ENCODE assay signal across 9 mouse cellular contexts in genomic region chr12:104069620-104070019, GRCm38 (mm10). TPM values are rescaled to one million over a fixed set of nuclear protein-coding genes. Genes with fewer than 3 reads are reported as not detected.
DNase-seq lines count a peak whose midpoint lies in the region; ATAC-seq and TF ChIP-seq lines count a peak whose summit lies in the region.
"Had no signal": no experiment of that assay in that cellular context is flagged by ENCODE, and none has a peak within 500 bp of the region (broad histone marks: within the 10 kb centered on the region; RNA-seq: fewer than 3 reads in every experiment).

No protein-coding gene starts in this region.

- dilution Hi-C loops in CH12.LX (cut with MboI; ENCODE audit: extremely low pct_ligation_motif_present, extremely low pct_unique_long_range_greater_than_20kb, low sequenced_read_pairs), result no loop called here

- peak; percentile 92 for TF ChIP-seq RAD21 in CH12.LX (IDR thresholded peaks at IDR 0.05; ENCODE audit: low read depth, low read length)

- peak; percentile 27 to 93; a peak in 3 of 4 replicates for TF ChIP-seq CTCF in CH12.LX (conservative IDR thresholded peaks at IDR 0.05 in 1 of 2, IDR thresholded peaks at IDR 0.05 in 1 of 2; ENCODE audit: low read depth in 2 of 2, low read length in 2 of 2)

- H3K4me3 ChIP-seq in CH12.LX (replicated peaks in 1 of 3; ENCODE audit: low read depth in 2 of 3, low read length in 2 of 3, poor library complexity in 1 of 3), result no peak overlapping the region
- no peak overlapping the region for H3K4me3 ChIP-seq in embryonic facial prominence, embryonic 14.5 days (ENCODE audit: low read depth, low read length)
- H3K4me3 ChIP-seq in hindbrain, embryonic 10.5 days, result no peak overlapping the region

- H3K27ac ChIP-seq in CH12.LX (ENCODE audit: insufficient read depth, low read depth), result no peak overlapping the region
- no peak overlapping the region for H3K27ac ChIP-seq in embryonic facial prominence, embryonic 14.5 days (replicated peaks; ENCODE audit: low read depth, low read length)
- no peak overlapping the region for H3K27ac ChIP-seq in hindbrain, embryonic 10.5 days

- peak; percentile 39; the same call in 1 of the 2 replicates for ATAC-seq in embryonic facial prominence, embryonic 14.5 days (ENCODE audit: low read depth)

- DNase-seq in CH12.LX (ENCODE audit: extremely low read depth), result peak; percentile 84
- DNase-seq in adrenal gland, postnatal 25 days, result peak; percentile 82
- DNase-seq in embryonic facial prominence, embryonic 14.5 days (ENCODE audit: low spot score), result peak; percentile 80
- peak; percentile 71 for DNase-seq in hindbrain, embryonic 10.5 days (ENCODE audit: low spot score)
- DNase-seq in layer of hippocampus, adult 9-11 months, result peak; percentile 80
- DNase-seq in lung, postnatal 14 days, result peak; percentile 89
- peak; percentile 82 for DNase-seq in retina, postnatal 1 day
- peak; percentile 61 to 70 for DNase-seq in urinary bladder, postnatal 36 days (ENCODE audit: low spot score in 2 of 2)

- no peaks in the 10 kb centered on the region for H3K36me3 ChIP-seq in CH12.LX (replicated peaks in 1 of 2; ENCODE audit: control insufficient read depth in 1 of 2, insufficient read depth in 1 of 2, low read length in 1 of 2)
- H3K36me3 ChIP-seq in embryonic facial prominence, embryonic 14.5 days (ENCODE audit: control insufficient read depth, insufficient read depth, low read length), result no peaks in the 10 kb centered on the region
- H3K36me3 ChIP-seq in hindbrain, embryonic 10.5 days, result no peaks in the 10 kb centered on the region

- no peak overlapping the region for H3K9ac ChIP-seq in CH12.LX (ENCODE audit: insufficient read depth, low read depth)
- no peak overlapping the region for H3K9ac ChIP-seq in embryonic facial prominence, embryonic 14.5 days (ENCODE audit: low read depth, low read length)

- H3K9me3 ChIP-seq in CH12.LX (replicated peaks; ENCODE audit: low read length), result no peaks in the 10 kb centered on the region
- no peaks in the 10 kb centered on the region for H3K9me3 ChIP-seq in embryonic facial prominence, embryonic 14.5 days (ENCODE audit: control insufficient read depth, low read length)
- H3K9me3 ChIP-seq in hindbrain, embryonic 10.5 days, result no peaks in the 10 kb centered on the region

- H3K27me3 ChIP-seq in CH12.LX (replicated peaks), result peaks cover 40% of the 10 kb centered on the region
- no peaks in the 10 kb centered on the region for H3K27me3 ChIP-seq in embryonic facial prominence, embryonic 14.5 days (replicated peaks; ENCODE audit: control insufficient read depth, insufficient read depth, low read length)
- no peaks in the 10 kb centered on the region for H3K27me3 ChIP-seq in hindbrain, embryonic 10.5 days (ENCODE audit: insufficient read depth, poor library complexity, severe bottlenecking)

- no peak for TF ChIP-seq EP300 in CH12.LX (IDR thresholded peaks at IDR 0.05; ENCODE audit: low read length)

- no peak overlapping the region for H3K4me2 ChIP-seq in CH12.LX (ENCODE audit: insufficient read depth, low read depth, poor library complexity, severe bottlenecking)
- H3K4me2 ChIP-seq in embryonic facial prominence, embryonic 14.5 days (ENCODE audit: low read depth, low read length), result no peak overlapping the region

- in situ Hi-C loops in CH12.LX (cut with MboI; ENCODE audit: low pct_ligation_motif_present, low pct_unique_long_range_greater_than_20kb, low sequenced_read_pairs), result no loop called here

- no peaks in the 10 kb centered on the region for H3K79me2 ChIP-seq in CH12.LX (replicated peaks; ENCODE audit: control insufficient read depth, extremely low read depth, insufficient read depth, poor library complexity, severe bottlenecking)

- TF ChIP-seq POLR2A in CH12.LX (IDR thresholded peaks at IDR 0.05; ENCODE audit: low read depth, low read length), result no peak

- 0% methylated on average over 2 of the region's 2 CpGs for WGBS in embryonic facial prominence, embryonic 14.5 days
- WGBS in hindbrain, embryonic 10.5 days, result 14% methylated on average over 2 of the region's 2 CpGs

- peaks cover 5 to 33% of the 10 kb centered on the region in 2 experiments for H3K4me1 ChIP-seq in CH12.LX (ENCODE audit: control insufficient read depth in 1 of 2, insufficient read depth in 2 of 2)
- H3K4me1 ChIP-seq in embryonic facial prominence, embryonic 14.5 days (ENCODE audit: control insufficient read depth, insufficient read depth, low read length), result no peaks in the 10 kb centered on the region
- H3K4me1 ChIP-seq in hindbrain, embryonic 10.5 days (replicated peaks), result no peaks in the 10 kb centered on the region

TF ChIP-seq in CH12.LX, 34 proteins besides CTCF, POLR2A, EP300 and RAD21:
- TF ChIP-seq ELF1 (IDR thresholded peaks at IDR 0.05; ENCODE audit: low read depth, low read length) (peak; percentile 55), E2F4 (IDR thresholded peaks at IDR 0.05; ENCODE audit: insufficient replicate concordance, low read depth, low read length) (no peak), ZC3H11A (IDR thresholded peaks at IDR 0.05; ENCODE audit: low read depth, low read length) (peak; percentile 68), GABPA (IDR thresholded peaks at IDR 0.05; ENCODE audit: insufficient replicate concordance, low read depth, low read length) (no peak), SMC3 (IDR thresholded peaks at IDR 0.05; ENCODE audit: low read depth, low read length) (peak; percentile 96), RCOR1 (conservative IDR thresholded peaks at IDR 0.05; ENCODE audit: low read depth, low read length) (no peak), TBP (conservative IDR thresholded peaks at IDR 0.05; ENCODE audit: low read depth, low read length) (no peak), JUND (conservative IDR thresholded peaks at IDR 0.05; ENCODE audit: low read depth, low read length) (0 out of 2 replicates have a peak, but pooled peaks have one; percentile 26)
TF ChIP-seq in CH12.LX: peak in this region for 4.

RNA-seq across cellular contexts. Expression of gene Serpina12, which starts 25.4 kb away (rescaled TPM):
- total RNA-seq in CH12.LX (2012; rRNA removed) (not detected in 2 replicates), CH12.LX (2014; rRNA removed) (not detected in 2 replicates)
- 0.08 and 0.09 TPM in 2 replicates for polyA plus RNA-seq in CH12.LX (2012; ENCODE audit: insufficient read length, low read depth)
- 0.12 and 0.24 TPM in 2 replicates for total RNA-seq in adrenal gland, postnatal 25 days (2021)
- polyA plus RNA-seq in embryonic facial prominence, embryonic 14.5 days (2014; fragmentation: Nextera tagmentation; extraction: Ambion mirVana), result 0.07 TPM in 1 of 2 replicates, not detected in the other
- not detected in 2 replicates for polyA plus RNA-seq in hindbrain, embryonic 10.5 days (2016; fragmentation: Nextera tagmentation; extraction: Ambion mirVana)

RNA-seq across cellular contexts. Expression of gene Serpina5, which starts 31.3 kb away (rescaled TPM):
- total RNA-seq in CH12.LX (2012; rRNA removed), result not detected in 2 replicates
- not detected in 2 replicates for total RNA-seq in CH12.LX (2014; rRNA removed)
- not detected in 2 replicates for polyA plus RNA-seq in CH12.LX (2012; ENCODE audit: insufficient read length, low read depth)
- total RNA-seq in adrenal gland, postnatal 25 days (2021), result not detected in 2 replicates
- polyA plus RNA-seq in embryonic facial prominence, embryonic 14.5 days (2014; fragmentation: Nextera tagmentation; extraction: Ambion mirVana), result not detected in 2 replicates
- not detected in 2 replicates for polyA plus RNA-seq in hindbrain, embryonic 10.5 days (2016; fragmentation: Nextera tagmentation; extraction: Ambion mirVana)

RNA-seq across cellular contexts. Expression of gene Serpina3a, which starts 42.9 kb away (rescaled TPM):
- total RNA-seq in CH12.LX (2012; rRNA removed), result not detected in 2 replicates
- total RNA-seq in CH12.LX (2014; rRNA removed), result not detected in 2 replicates
- not detected in 2 replicates for polyA plus RNA-seq in CH12.LX (2012; ENCODE audit: insufficient read length, low read depth)
- not detected in 2 replicates for total RNA-seq in adrenal gland, postnatal 25 days (2021)
- polyA plus RNA-seq in embryonic facial prominence, embryonic 14.5 days (2014; fragmentation: Nextera tagmentation; extraction: Ambion mirVana), result not detected in 2 replicates
- polyA plus RNA-seq in hindbrain, embryonic 10.5 days (2016; fragmentation: Nextera tagmentation; extraction: Ambion mirVana), result not detected in 2 replicates
- polyA plus RNA-seq: gonadal fat pad, adult 2 months had no signal

RNA-seq across cellular contexts. Expression of gene Serpina9, which starts 56.1 kb away (rescaled TPM):
- total RNA-seq in CH12.LX (2012; rRNA removed), result 0.08 and 0.13 TPM in 2 replicates
- 0.36 and 0.42 TPM in 2 replicates for total RNA-seq in CH12.LX (2014; rRNA removed)
- polyA plus RNA-seq in CH12.LX (2012; ENCODE audit: insufficient read length, low read depth), result 0.23 TPM in 1 of 2 replicates, not detected in the other
- total RNA-seq in adrenal gland, postnatal 25 days (2021), result not detected in 2 replicates
- polyA plus RNA-seq in embryonic facial prominence, embryonic 14.5 days (2014; fragmentation: Nextera tagmentation; extraction: Ambion mirVana), result 0.54 and 0.82 TPM in 2 replicates
- not detected in 2 replicates for polyA plus RNA-seq in hindbrain, embryonic 10.5 days (2016; fragmentation: Nextera tagmentation; extraction: Ambion mirVana)
- polyA plus RNA-seq: gonadal fat pad, adult 2 months had no signal

RNA-seq across cellular contexts. Expression of gene Serpina3b, which starts 58.2 kb away (rescaled TPM):
- total RNA-seq in CH12.LX (2012; rRNA removed) (not detected in 2 replicates), CH12.LX (2014; rRNA removed) (not detected in 2 replicates)
- polyA plus RNA-seq in CH12.LX (2012; ENCODE audit: insufficient read length, low read depth), result not detected in 2 replicates
- 0.18 TPM in 1 of 2 replicates, not detected in the other for total RNA-seq in adrenal gland, postnatal 25 days (2021)
- polyA plus RNA-seq in embryonic facial prominence, embryonic 14.5 days (2014; fragmentation: Nextera tagmentation; extraction: Ambion mirVana), result not detected in 2 replicates
- polyA plus RNA-seq in hindbrain, embryonic 10.5 days (2016; fragmentation: Nextera tagmentation; extraction: Ambion mirVana), result not detected in 2 replicates
